Mouse (Mus musculus): ENCODE measurements around the gene Cit. TPM values are rescaled to one million over a fixed set of nuclear protein-coding genes. Genes with fewer than 3 reads are reported as not detected.
A peak's percentile ranks its signal among the peaks of the same experiment; 100 is the strongest.

The Cit gene
- polyA plus RNA-seq, 1 experiment from 2014 or later: 47.4 TPM

GRCm38 (mm10) chr5:115877425-115877824, 32.3 kb downstream of the Cit start:
- Histone ChIP-seq H3K27ac (no peak overlapping the region), H3K27me3 (no peaks in the 10 kb centered on the region), H3K36me3 (peaks cover 28% of the 10 kb centered on the region; the same call in 1 of the 2 replicates), H3K9ac (no peak overlapping the region), H3K4me2 (no peak overlapping the region), H3K9me3 (no peaks in the 10 kb centered on the region), H3K4me1 (no peaks in the 10 kb centered on the region), H3K4me3 (no peak overlapping the region)
- ATAC-seq (ENCODE audit: borderline replicate concordance, extremely low read depth, low FRiP score, low TSS enrichment): no peak
- 86% methylated on average over 6 of the region's 6 CpGs for WGBS

GRCm38 (mm10) chr5:115882165-115882564, 37.1 kb downstream of the Cit start:
- no peak overlapping the region for H3K27ac ChIP-seq
- WGBS: 68% methylated on average over 9 of the region's 9 CpGs
- H3K9ac ChIP-seq: no peak overlapping the region
- H3K9me3 ChIP-seq: no peaks in the 10 kb centered on the region
- H3K36me3 ChIP-seq: peaks cover 35% of the 10 kb centered on the region
- H3K4me2 ChIP-seq: no peak overlapping the region
- ATAC-seq (ENCODE audit: borderline replicate concordance, extremely low read depth, low FRiP score, low TSS enrichment): no peak
- H3K4me3 ChIP-seq: no peak overlapping the region
- no peaks in the 10 kb centered on the region for H3K27me3 ChIP-seq
- no peaks in the 10 kb centered on the region for H3K4me1 ChIP-seq

GRCm38 (mm10) chr5:115884429-115884828, 39.4 kb downstream of the Cit start:
- no peaks in the 10 kb centered on the region for H3K9me3 ChIP-seq
- no peak for ATAC-seq (ENCODE audit: borderline replicate concordance, extremely low read depth, low FRiP score, low TSS enrichment)
- no peak overlapping the region for H3K27ac ChIP-seq
- peaks cover 45% of the 10 kb centered on the region for H3K36me3 ChIP-seq
- no peaks in the 10 kb centered on the region for H3K27me3 ChIP-seq
- no peak overlapping the region for H3K4me3 ChIP-seq
- no peaks in the 10 kb centered on the region for H3K4me1 ChIP-seq
- no peak overlapping the region for H3K4me2 ChIP-seq
- WGBS: 92% methylated on average over 9 of the region's 9 CpGs
- no peak overlapping the region for H3K9ac ChIP-seq

- ATAC-seq (ENCODE audit: borderline replicate concordance, extremely low read depth, low FRiP score, low TSS enrichment): no peak
- Histone ChIP-seq H3K9me3 (no peaks in the 10 kb centered on the region), H3K27me3 (no peaks in the 10 kb centered on the region), H3K4me1 (no peaks in the 10 kb centered on the region), H3K36me3 (peaks cover 33% of the 10 kb centered on the region; the same call in 1 of the 2 replicates), H3K4me2 (no peak overlapping the region), H3K27ac (no peak overlapping the region), H3K4me3 (no peak overlapping the region), H3K9ac (no peak overlapping the region)
- WGBS: 69% methylated on average over 5 of the region's 5 CpGs
These were observed 48.7 kb downstream of the Cit start for GRCm38 (mm10) chr5:115893772-115894171.

GRCm38 (mm10) chr5:115897036-115897435, 52.0 kb downstream of the Cit start:
- WGBS: 62% methylated on average over 9 of the region's 9 CpGs
- H3K9me3 ChIP-seq: no peaks in the 10 kb centered on the region
- peaks cover 15% of the 10 kb centered on the region for H3K36me3 ChIP-seq
- ATAC-seq (ENCODE audit: borderline replicate concordance, extremely low read depth, low FRiP score, low TSS enrichment): no peak
- no peaks in the 10 kb centered on the region for H3K27me3 ChIP-seq
- no peak overlapping the region for H3K27ac ChIP-seq
- no peaks in the 10 kb centered on the region for H3K4me1 ChIP-seq
- H3K9ac ChIP-seq: no peak overlapping the region
- H3K4me2 ChIP-seq: no peak overlapping the region
- H3K4me3 ChIP-seq: no peak overlapping the region

- peak overlapping the region; percentile 2; the same call in 1 of the 2 replicates for H3K9ac ChIP-seq
- no peak overlapping the region for H3K27ac ChIP-seq
- peak; percentile 58; the same call in 1 of the 2 replicates for ATAC-seq (ENCODE audit: borderline replicate concordance, extremely low read depth, low FRiP score, low TSS enrichment)
- H3K9me3 ChIP-seq: no peaks in the 10 kb centered on the region
- 12% methylated on average over 38 of the region's 38 CpGs for WGBS
- peak overlapping the region; percentile 23 for H3K4me3 ChIP-seq
- H3K4me1 ChIP-seq: peaks cover 20% of the 10 kb centered on the region
- 0 out of 2 replicates have a peak, but pooled peaks cover 3% of the 10 kb centered on the region for H3K36me3 ChIP-seq
- peak overlapping the region; percentile 53 for H3K4me2 ChIP-seq
- H3K27me3 ChIP-seq: no peaks in the 10 kb centered on the region
These were observed 62.2 kb downstream of the Cit start for GRCm38 (mm10) chr5:115907037-115908009.

GRCm38 (mm10) chr5:115908251-115908650, 63.2 kb downstream of the Cit start:
- Histone ChIP-seq H3K4me2 (0 out of 2 replicates have a peak overlapping the region, but pooled peaks have one; percentile 6), H3K9ac (no peak overlapping the region), H3K27ac (no peak overlapping the region), H3K4me1 (peaks cover 20% of the 10 kb centered on the region), H3K36me3 (no peaks in the 10 kb centered on the region), H3K27me3 (no peaks in the 10 kb centered on the region), H3K4me3 (no peak overlapping the region), H3K9me3 (no peaks in the 10 kb centered on the region)
- ATAC-seq (ENCODE audit: borderline replicate concordance, extremely low read depth, low FRiP score, low TSS enrichment): no peak
- 29% methylated on average over 10 of the region's 10 CpGs for WGBS

- 51% methylated on average over 12 of the region's 12 CpGs for WGBS
- Histone ChIP-seq H3K27me3 (no peaks in the 10 kb centered on the region), H3K9ac (no peak overlapping the region), H3K27ac (no peak overlapping the region), H3K4me2 (0 out of 2 replicates have a peak overlapping the region, but pooled peaks have one; percentile 6), H3K9me3 (no peaks in the 10 kb centered on the region), H3K4me1 (peaks cover 20% of the 10 kb centered on the region), H3K4me3 (no peak overlapping the region), H3K36me3 (no peaks in the 10 kb centered on the region)
- ATAC-seq (ENCODE audit: borderline replicate concordance, extremely low read depth, low FRiP score, low TSS enrichment): no peak
These were observed 63.6 kb downstream of the Cit start for GRCm38 (mm10) chr5:115908699-115909098.

GRCm38 (mm10) chr5:115909106-115909505, 64.0 kb downstream of the Cit start:
- Histone ChIP-seq H3K36me3 (no peaks in the 10 kb centered on the region), H3K4me3 (no peak overlapping the region), H3K4me2 (no peak overlapping the region), H3K4me1 (peaks cover 20% of the 10 kb centered on the region), H3K27me3 (no peaks in the 10 kb centered on the region), H3K27ac (no peak overlapping the region), H3K9me3 (no peaks in the 10 kb centered on the region), H3K9ac (no peak overlapping the region)
- 39% methylated on average over 11 of the region's 11 CpGs for WGBS
- peak; percentile 21; the same call in 1 of the 2 replicates for ATAC-seq (ENCODE audit: borderline replicate concordance, extremely low read depth, low FRiP score, low TSS enrichment)

- no peak overlapping the region for H3K4me3 ChIP-seq
- H3K27ac ChIP-seq: no peak overlapping the region
- no peak overlapping the region for H3K4me2 ChIP-seq
- H3K27me3 ChIP-seq: no peaks in the 10 kb centered on the region
- H3K9me3 ChIP-seq: no peaks in the 10 kb centered on the region
- peaks cover 20% of the 10 kb centered on the region for H3K4me1 ChIP-seq
- H3K36me3 ChIP-seq: no peaks in the 10 kb centered on the region
- H3K9ac ChIP-seq: no peak overlapping the region
- no peak for ATAC-seq (ENCODE audit: borderline replicate concordance, extremely low read depth, low FRiP score, low TSS enrichment)
- WGBS: 37% methylated on average over 11 of the region's 11 CpGs
These were observed 65.4 kb downstream of the Cit start for GRCm38 (mm10) chr5:115910491-115910890.

- WGBS: 80% methylated on average over 5 of the region's 5 CpGs
- H3K27me3 ChIP-seq: no peaks in the 10 kb centered on the region
These were observed 70.4 kb downstream of the Cit start for GRCm38 (mm10) chr5:115915481-115915880.

GRCm38 (mm10) chr5:115917960-115918359, 72.9 kb downstream of the Cit start:
- Histone ChIP-seq H3K9me3 (no peaks in the 10 kb centered on the region), H3K4me3 (no peak overlapping the region), H3K27me3 (no peaks in the 10 kb centered on the region), H3K4me1 (no peaks in the 10 kb centered on the region), H3K36me3 (no peaks in the 10 kb centered on the region), H3K9ac (no peak overlapping the region), H3K27ac (no peak overlapping the region), H3K4me2 (no peak overlapping the region)
- WGBS: 85% methylated on average over 4 of the region's 4 CpGs
- no peak for ATAC-seq (ENCODE audit: borderline replicate concordance, extremely low read depth, low FRiP score, low TSS enrichment)

More at GRCm38 (mm10) chr5:115915481-115915880, 70.4 kb downstream of the Cit start:
- Histone ChIP-seq H3K4me3 (no peak overlapping the region), H3K9me3 (no peaks in the 10 kb centered on the region), H3K27ac (no peak overlapping the region), H3K36me3 (no peaks in the 10 kb centered on the region), H3K4me1 (no peaks in the 10 kb centered on the region), H3K4me2 (no peak overlapping the region), H3K9ac (no peak overlapping the region)
- no peak for ATAC-seq (ENCODE audit: borderline replicate concordance, extremely low read depth, low FRiP score, low TSS enrichment)
